Mouse (Mus musculus) spleen, postnatal 36 days (tissue): ENCODE measurements at regions not wholly inside any gene's neighbourhood (a gene's known extent, or its start where the extent isn't known, plus 50 kb on each side); places are given as distances from the start of the nearest gene placed in this dataset.

ENCODE experiments used
- DNase-seq, 2 experiments: peaks; one replicate each; pipeline ENCODE4 v3.0.0; 2022; ENCODE audit warnings: low spot score in 2 of 2, mixed read lengths in 1 of 2

DNA sequence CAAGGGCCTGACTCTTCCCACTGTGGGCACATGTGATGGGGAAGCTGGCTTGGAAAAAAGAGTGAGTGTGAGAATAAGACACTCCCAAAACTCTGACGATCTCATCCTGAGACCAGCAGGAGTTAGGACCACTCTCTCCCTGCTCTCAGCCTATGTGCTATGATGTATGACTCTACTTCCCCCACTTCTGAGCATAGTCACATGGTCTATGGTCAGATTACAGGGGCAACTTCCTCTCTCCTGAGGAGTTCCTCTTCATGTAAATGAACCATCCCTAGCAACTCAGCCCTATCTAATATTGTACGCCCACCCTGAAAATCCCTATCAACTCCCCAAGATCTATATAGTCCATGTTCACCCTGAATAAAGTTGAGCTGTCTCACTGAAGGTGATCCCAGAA lies 120.0 kb upstream of the Lmo4 start:
- no peak for DNase-seq

DNA sequence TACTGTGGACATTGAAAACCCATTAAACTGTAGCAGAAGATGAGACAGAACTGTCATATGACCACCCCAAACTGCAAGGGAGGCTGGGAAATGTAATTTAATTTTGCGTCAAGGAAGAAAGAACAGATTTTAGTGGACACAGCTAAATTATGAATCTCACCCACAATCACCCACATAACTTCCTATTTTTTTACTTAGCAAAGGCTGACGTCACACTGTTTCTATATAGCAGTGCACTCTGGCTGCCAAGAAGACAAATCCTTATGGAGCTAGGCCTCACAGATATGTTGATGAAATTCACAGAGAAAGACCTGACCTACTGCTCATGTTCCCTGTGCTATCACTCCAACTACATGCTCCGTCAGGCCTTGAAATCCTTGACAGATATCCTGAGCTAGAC lies 118.5 kb upstream of the Lmo4 start:
- DNase-seq: no peak

- DNase-seq: no peak
Observed at GRCm38 (mm10) chr3:144319468-144320205, 114.6 kb upstream of the Lmo4 start.

- no peak for DNase-seq
Observed at GRCm38 (mm10) chr3:144318761-144319467, 113.9 kb upstream of the Lmo4 start.

DNA sequence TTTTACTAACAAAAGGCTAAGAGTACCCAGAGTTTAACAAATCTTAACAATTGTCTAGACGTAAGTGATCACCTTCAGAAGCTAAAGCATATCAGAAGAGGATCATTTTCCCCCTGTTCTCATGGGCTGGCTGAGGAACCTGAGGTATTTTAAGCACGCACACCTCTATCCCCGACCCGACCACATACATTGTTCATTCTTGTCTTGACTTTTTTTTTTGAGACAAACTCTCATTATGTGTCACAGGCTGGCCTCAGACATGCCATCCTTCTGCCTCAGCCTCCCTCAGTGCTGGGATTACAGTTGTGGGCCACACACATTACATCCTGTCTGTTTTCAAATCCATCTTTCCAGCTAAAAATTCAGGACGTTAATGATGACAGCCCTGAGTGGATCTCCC lies 105.7 kb upstream of the Lmo4 start:
- no peak for DNase-seq

- no peak for DNase-seq
Observed at GRCm38 (mm10) chr3:144308616-144309015, 103.6 kb upstream of the Lmo4 start.

- no peak for DNase-seq
Observed at GRCm38 (mm10) chr3:144307557-144307956, 102.5 kb upstream of the Lmo4 start.

GRCm38 (mm10) chr3:144305456-144305855 lies 100.4 kb upstream of the Lmo4 start:
- no peak for DNase-seq

DNA sequence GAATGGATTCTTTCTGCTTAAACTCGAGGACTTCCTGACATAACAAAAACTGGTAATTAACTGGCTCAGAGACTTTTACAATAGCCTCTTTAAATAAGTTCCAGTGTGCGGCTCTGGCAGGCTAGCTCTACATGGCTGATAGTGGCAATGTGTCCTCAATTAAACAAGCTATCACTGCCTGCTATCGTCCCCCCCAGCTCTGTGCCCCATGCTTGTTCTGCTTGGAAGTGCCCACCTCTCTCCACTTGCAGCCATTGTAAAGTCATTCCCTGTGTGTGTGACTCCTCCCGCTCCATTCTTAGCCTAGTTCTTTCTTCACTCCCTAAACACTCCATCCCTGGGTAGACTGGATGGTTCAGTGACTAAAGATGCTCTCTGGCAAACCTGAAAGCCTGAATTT lies 99.9 kb upstream of the Lmo4 start:
- DNase-seq: no peak

DNA sequence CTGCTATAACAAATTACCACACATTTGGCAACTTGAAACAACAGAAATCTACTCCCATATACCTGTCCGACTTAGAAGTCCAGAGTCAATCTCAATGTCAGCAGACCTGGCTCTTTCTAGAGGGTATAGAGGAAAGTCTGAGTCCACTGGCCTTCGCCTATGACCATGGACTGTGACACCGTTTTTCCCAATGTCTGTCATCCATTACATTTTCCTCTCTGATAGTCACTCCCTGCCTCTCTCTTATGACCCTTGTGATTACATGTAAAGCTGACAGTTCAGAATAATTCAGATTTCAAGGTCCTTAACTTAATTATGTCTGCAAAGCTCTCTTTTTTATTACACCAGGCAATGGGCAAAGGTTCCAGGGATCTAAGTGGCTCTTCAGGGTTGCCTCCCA lies 97.6 kb upstream of the Lmo4 start:
- DNase-seq: no peak

DNA sequence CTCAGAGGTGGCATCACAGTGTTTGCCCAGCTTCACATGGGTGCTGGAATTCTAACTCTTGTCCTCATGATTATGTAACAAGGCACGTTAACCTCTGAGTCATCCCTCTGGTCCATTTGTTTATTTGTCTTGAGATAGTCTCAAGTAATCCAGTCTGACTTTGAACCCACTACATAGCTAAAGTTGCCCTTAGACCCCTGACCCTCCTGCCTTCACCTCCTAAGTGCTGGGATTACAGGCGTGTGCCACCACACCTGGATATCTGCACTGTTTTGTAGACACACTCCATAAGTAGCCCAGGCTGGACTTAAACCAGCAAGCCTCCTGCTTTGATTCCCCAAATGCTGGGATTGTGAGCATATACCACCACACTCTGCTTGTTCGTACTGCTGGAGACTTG lies 96.0 kb upstream of the Lmo4 start:
- no peak for DNase-seq

DNA sequence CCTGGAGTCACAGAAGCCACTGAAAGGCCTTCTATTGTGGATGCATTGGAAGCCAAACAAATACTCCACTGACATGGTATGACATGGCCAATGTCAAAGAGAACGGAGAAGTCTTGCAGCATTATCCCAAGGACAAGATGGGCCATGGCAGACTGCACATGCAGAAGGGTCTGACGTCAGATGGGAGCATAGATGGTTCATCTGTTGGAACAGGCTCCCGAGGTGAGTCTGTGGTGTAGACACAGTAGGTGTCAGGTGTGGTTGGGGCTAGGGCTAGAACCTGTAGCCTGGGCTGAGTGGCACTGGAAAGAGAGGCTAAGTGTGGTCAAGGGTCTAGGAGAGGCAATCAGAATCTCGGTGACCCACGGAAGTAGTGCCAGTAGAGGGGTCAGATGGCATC lies 94.2 kb upstream of the Lmo4 start:
- DNase-seq: no peak

DNA sequence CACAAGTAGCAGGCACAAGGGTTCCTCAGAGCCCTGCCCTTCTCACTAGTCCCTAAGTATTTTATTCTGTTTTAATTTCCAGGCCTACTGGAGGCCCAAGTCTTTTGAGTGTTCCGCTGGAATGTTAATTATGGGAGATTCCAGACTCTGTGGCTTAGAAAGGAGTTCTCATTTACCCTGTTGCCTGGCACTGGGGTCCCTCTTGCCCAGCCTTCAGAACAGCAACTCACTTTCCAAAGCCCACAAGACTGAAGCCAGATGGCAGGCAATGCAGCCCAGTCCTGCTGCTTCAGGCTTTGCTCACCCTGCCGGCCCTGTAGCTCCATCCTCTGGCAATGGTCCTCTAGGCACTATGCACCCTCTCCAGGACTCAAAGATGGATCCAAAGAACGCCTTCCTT lies 84.5 kb upstream of the Lmo4 start:
- no peak for DNase-seq

DNA sequence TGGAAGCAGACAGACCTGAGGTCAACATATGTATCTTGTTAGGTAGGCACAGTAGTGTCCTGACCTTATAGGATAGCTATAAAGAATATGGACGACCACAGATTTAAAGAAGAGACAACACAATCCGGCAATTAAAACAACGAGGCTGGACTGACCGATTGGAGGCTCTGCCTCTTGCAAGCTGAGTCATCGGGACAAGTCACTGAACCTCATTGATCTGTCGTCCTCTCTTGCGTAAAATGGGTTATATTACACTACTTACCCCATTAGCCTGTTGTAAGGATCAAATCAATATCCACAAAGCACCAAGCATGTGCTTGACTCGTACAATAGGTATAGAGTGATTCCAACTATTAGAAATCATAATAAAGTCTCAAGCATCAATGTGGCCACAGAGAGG lies 81.1 kb upstream of the Lmo4 start:
- DNase-seq: no peak

DNA sequence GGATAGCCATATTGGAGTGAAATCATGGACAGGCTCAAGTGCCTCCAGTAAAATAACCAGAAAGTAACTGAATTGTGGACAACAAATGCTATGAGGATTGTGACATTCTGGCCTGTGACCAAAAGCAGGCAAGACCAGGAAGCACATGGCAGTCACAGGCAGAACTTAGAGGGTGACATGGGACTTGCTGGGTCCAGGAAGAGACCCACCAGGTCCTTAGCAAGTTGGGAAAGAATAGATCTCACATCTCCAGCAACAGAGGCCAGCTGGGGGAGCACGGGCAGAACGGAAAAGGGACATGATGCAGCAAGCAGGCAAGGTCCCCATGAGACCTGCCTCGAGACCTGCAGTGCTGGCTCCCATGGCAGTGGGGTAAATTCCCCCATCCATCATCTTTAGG lies 79.3 kb upstream of the Lmo4 start:
- no peak for DNase-seq

DNA sequence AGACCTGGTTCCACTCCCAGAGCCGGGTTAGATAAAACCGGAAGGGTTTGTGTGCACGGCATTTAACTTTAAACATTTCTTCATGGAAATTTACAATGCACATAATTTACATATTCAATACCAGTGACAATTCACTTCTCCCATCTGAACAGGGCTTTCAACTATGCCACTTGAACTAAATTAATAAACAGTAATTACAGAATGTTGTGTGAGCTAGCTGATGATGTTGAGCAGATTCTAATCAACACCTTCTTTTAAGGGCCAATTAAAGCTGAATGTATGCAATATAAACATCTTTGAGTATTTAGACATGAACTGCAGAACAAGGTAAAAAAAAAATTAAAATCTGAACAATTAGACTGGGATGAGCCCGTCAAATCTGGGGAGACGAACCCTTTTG lies 68.1 kb upstream of the Lmo4 start:
- no peak for DNase-seq

GRCm38 (mm10) chr3:144270206-144270605 lies 65.2 kb upstream of the Lmo4 start:
- DNase-seq: no peak

GRCm38 (mm10) chr3:144264554-144264953 lies 59.5 kb upstream of the Lmo4 start:
- DNase-seq: no peak

- DNase-seq: no peak
Observed at GRCm38 (mm10) chr3:144260886-144261285, 55.9 kb upstream of the Lmo4 start.

DNA sequence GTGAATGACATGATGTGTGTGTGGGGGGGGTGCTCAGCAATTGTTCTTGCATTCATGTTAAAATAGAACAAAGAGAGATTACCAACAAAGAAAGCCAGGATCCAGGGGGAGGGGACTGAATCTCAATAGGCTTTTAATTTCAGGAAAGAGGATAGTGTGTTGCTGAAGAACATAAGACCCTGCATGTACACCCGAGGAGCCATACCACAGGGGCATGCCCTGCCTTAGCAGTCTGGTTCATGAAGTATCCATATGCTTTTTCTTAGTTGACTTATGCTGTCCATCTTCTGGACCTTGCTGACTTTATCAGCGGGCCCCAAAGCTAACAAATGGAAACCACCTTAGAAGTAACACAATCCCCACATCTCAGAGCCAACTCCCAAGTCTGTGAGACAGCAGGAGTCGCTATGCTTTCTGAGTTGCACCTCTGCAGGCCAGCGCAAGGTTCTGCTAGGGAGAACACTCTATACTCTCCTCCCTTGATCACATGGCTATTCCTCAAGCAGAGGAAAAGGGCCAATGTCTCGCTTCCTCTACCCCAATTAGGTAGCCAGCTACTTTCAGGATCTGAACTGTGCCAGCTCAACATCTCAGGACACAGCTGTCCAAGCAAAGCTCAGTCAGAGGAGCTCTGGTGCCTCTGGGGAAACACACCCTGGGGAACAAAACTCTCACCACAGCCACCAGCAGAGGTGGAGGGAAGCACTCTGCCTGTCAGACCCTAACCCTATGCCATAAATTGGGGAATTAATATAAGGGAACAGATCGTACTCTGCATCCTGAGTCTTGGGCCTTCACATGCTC lies 52.9 kb upstream of the Lmo4 start:
- no peak for DNase-seq

DNA sequence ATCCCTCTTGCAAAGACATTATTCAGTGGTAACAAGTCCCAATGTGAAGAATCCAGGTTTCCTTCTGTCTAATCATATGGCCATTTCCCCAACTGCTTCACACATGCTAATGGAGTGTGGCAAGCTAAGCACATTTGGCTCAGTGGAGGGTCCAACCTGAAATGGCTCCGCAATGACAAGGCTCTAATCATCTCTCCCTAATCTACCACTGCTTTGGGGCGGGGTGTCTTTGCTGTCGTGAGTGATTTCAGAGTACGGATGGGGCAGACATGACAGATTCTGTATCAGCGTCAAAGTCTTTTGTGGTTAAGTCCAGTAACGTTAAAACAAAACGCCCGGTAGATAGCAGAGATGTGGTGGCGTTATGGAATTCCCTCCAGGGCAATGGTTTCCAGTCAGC lies 52.2 kb upstream of the Lmo4 start:
- no peak for DNase-seq

DNA sequence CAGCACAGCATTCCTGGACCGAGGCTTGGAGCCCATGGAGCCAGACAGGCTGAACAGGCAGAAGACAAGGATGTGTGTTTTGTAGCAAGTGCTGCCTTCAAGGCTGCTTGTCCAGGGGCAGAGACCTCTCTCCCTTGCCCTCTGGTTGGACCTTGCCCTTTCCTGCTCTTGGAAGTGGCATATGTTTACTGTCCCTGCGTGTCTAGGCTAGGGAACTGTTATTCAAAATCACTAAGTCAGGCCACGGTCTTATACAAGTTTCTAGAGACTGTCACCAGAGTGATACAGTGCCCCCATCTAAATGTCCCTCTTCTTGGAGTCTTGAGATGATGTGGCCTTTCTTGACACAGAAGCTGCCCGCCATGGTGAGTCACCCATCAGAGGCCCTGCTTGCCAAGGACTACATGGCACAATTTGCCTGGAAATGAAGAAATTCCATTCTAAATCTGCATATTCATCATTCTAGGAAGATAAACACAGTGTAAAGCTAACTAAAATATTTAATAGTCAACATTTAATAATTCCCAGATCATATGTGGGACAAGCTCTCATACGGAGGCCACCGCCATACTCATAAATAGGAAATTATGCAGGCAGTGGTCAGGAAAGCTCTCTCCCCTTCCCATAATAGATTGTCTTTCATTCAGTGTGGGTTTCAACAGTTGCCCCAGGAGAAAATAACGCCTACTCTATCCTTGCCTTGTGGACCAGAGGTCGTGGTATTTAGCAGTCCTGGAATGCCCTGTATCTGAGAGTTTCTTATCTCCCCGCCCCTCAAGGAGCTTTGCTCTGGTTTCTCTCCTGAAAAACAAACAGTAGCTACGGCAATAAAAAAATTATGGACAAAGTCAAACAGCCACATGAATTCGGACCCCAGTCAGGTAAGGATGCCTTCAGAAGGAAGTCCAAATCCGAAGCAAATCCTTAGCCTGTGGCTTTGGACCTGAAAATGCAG lies 50.9 kb upstream of the Lmo4 start:
- DNase-seq: no peak
